Mouse (Mus musculus) CD8-positive naive resting alpha-beta T cell, adult 2 months (primary cell): ENCODE measurements around the gene Prkch.
"Not testable (repeated sequence)": the region's sequence is repeated elsewhere in the genome, so short reads cannot be mapped to it uniquely, and the experiment has no call there.

ENCODE experiments used
- DNase-seq, 2 experiments: peaks; one replicate each; pipeline ENCODE4 v3.0.0; 2022; ENCODE audit warnings: low read depth in 2 of 2, low spot score in 2 of 2

Prkch gene

DNA sequence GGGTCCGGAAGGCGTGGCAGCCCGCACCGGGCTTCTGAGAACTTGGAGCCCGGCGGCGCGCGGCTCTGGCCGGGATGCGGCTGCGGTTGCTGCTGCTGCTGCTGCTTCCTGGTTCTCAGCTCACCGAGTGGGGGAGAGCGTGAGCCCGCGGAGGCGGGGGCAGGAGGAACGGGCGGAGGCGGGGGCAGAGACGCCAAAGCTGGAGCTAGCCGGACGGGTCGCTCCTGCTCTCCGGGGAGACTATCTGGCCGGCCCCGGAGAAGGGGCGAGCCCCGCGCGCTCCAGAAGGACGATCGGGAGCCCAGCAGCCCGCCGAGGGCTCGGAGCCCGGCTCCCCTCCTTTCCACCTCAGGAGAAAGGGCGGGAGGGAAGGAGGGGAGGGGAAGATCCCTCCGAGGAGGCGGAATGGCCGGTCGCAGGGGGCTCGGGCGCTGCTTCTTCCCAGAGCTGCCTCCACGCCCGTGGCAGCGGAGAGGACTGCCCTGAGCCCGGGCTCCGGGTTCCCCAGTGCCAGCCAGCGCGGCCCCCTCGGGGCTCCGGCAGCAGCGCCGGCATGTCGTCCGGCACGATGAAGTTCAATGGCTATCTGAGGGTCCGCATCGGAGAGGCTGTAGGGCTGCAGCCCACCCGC is at the start of gene Prkch:
Gene Prkch (plus strand): TSS at position 187 of the 631 bp plus-strand sequence.
- peak; percentile 75 to 82 for DNase-seq

DNA sequence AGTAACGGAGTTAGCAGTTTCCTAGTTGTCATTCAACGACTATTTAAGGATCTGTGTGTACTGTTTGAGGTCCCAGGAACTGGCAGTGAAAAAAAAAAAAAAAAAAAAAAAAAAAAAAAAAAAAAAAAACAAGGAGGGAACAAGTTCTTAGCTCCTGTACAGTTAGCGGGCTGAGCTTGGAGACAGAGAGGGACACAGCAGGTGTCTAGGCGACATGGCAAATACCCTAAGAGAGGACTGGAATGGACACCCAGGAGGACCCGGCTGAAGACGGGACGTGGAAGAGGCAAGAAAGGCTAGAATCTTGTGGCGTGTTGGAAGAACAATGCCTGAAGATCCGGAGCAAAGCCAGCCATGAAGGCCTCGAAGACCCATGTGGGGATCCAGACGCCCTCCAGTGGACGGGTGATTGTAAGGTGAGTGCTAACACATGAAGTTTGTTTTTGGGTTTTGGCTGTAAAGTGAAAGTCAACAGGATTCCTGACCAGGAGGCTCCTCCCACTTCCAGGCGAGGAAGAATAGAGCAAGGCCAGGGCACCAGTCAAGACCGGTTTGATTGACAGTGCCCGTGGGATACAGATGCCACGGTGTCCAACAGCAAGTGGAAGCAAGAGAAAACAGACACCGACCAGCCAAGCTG is 47.0 kb upstream of the Prkch start:
- no peak for DNase-seq

DNA sequence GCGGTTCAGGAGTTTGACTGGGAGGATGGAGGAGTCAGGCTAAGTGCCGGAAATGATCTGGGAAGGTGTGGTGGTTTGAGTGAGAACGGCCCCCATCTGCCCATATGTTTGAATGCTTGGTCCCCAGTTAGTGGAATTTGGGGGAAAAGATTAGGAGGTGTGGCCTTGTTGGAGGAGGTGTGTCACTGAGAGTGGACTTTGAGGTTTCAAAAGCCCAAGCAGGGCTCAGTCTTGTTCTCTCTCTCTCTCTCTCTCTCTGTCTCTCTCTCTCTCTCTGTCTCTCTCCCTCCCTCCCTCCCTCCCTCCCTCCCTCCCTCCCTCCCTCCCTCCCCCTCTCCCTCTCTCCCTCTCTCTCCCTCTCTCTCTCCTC is 46.5 kb upstream of the Prkch start:
- not testable (repeated sequence) for DNase-seq

DNA sequence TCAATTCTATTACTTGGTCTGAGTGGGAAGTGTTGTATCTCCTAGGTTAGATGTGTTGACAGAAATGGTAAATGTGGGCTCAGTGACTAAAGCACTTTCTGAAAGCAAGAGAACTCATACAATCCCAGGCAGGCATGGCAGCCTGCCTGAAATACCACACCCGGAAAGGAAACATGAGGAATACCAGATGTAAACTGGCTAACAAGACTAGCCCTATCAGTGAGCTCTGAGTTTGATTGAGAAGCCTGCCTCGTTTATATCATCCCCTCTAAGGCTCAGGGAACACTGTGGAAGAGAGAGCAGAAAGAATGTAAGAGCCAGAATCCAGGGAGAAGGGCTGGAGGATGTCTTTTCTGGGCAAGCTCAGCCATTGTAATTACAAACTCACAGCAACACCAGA is 45.4 kb upstream of the Prkch start:
- no peak for DNase-seq

DNA sequence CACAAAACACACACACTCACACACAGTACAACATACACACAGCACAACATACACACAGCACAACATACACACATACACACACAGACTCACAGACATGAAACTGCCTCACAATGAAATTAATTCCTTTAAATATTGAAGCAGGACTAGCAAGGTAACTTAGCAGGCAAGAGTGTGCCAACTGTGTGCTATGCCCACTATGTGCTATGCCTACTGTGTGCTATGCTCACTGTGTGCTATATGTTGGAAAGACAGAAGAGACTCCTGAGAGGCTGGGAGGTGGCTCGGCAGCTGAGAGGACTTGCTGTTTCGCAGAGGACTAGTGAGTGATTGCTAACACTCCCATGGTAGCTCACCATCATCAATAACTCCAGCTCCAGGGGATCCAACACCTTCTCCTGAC is 44.2 kb upstream of the Prkch start:
- DNase-seq = no peak

DNA sequence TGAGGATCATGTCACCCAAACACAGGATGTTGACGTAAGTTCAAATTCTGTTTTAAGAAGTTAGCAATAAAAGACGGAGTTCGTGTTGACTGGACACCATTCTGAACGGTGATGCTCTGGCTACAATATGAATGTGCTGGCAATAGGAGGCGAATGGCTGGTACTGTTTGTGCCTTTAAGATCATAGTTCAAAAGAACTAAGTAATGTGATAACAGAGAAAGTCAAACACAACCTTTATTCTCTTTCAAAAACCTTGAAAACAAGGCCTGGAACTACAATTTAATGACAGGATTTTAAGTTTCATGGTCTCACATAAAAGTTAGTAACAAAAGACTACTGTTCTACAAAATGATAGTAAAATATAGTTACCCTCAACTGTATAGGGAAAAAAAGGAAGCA is 41.4 kb upstream of the Prkch start:
- DNase-seq = no peak

DNA sequence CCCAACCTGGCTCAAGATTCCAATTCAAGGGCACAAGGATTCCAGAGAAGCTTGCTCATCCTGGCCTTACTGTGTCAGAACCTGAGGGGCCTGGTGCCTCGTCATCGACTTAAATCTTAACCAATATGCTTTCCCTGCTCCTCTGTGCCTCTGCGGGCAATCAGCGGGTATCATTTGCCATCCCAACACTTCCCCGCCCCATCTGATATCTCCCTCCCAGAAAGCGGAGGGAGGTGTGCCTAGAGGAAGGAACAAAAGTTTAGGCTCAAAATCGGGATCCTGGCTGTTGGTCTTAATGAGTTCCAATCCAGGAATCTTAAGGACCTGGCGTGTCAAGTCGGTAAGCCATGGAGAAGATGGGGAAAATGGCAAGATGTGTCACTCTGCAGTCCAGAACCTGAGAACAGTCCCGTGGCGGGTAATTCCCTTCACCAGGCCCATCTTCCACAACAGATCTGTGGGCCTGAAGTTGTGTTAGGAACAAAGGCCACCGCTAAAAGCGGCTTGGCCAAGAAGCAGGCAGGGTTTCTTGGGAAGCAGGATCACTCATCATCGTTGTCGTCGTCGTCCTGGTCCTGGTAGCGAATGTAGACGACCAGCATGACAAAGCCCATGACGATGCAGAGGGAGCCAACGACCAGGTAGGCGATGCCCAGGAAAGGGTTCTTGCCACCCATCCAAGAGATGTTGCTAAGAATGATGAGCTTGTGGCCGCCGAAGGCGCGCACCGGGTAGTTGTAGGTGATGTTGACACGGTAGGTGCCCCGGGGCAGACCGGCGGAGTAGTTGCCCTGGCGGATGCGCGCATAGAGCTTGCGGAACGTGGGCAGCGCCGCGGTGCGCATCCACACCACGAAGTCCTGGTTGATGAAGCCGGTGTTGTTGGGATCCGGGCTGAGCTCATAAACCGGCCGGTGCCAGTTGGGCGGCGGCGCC is 39.6 kb upstream of the Prkch start:
- peak in 1 of 2 experiments; percentile 17 for DNase-seq

DNA sequence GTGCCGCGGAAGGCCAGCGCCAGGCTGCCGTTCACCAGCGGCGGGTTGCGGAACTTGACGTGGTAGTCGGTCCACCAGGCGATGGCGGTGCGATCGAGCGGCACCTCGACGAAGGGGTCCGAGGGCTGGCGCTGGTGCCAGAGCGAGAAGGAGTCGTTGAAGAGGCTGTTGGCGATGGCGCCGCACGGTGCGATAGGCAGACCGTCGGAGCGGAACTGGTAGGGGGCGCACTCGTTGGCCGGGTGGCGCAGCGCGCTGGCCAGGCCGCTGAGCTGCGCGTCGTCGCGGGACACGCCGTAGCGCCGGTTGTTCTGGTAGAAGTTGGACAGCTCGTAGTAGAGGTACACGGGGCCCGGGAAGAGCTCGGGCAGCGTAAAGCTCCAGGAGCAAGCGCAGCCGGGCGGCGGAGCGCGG is 38.9 kb upstream of the Prkch start:
- peak; percentile 18 to 39 for DNase-seq

DNA sequence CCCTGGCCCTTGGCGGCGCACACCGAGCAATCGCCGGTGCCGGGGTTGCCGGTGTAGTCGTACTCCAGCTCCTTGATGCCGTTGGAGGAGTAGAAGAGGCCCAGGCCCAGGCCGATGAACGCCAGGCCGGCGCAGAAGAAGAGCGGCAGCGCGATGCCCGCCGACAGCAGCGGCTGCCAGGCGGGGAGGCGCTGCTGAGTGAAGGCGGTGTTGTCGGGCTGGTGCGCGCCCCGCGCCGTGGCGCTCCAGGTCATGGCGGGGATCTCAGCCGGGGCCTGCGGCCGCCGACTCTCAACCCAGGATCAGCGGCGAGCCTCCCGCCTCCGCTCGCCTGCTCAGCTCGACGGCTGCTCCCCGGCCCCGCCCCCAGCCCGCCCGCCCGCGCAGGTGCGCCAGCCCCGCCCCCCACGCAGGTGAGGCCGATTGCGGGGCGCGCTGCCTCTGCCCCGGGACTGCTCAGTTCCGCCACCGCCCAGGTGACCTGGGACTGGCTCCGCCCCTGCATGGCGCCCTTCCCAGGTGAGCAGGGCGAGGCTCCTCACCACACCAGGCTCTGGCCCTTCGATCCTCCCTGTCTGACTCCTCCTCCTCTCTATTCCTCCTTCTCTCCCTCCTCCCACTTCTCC is 38.4 kb upstream of the Prkch start, which contains the start of gene Tmem30b:
Gene Tmem30b (minus strand): TSS at position 307 of the 626 bp plus-strand sequence.
- no peak for DNase-seq

DNA sequence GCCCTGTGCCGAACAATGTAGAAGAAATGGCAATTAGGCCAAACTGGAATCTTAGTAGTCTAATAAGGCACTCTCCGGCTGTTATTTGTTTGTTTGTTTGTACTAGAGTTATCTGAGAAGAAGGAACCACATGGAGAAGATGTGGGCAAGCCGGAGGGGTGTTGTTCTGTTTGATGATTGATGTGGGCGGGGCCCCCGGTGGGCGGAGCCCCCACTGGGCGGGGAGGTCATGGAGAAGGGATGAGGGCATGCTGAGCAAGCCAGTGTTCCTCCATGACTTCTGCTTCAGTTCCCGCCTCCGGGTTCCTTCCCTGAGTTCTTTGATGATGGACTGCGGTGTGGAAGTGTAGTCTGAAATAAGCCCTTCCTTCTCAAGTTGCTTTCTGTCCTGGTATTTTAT is 37.0 kb upstream of the Prkch start:
- no peak for DNase-seq

DNA sequence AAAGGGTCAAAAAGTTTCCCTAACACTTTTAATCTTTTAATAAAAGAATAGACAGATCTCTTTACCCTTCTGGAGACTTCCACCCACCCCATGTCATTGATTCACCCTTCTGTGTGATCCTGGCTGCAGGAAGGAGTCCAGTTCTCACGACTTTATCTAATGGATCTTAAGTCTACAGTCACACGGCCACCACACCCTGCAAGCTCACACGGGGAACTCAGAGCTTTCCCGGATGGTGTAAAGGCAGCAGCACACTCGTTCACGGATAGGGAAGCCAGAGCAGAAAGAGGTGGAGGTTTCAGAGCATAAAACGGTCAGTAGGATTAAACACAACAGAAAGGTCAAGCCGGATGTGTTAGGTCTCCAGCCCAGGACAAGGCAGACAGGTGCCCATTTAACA is 36.3 kb upstream of the Prkch start:
- no peak for DNase-seq

DNA sequence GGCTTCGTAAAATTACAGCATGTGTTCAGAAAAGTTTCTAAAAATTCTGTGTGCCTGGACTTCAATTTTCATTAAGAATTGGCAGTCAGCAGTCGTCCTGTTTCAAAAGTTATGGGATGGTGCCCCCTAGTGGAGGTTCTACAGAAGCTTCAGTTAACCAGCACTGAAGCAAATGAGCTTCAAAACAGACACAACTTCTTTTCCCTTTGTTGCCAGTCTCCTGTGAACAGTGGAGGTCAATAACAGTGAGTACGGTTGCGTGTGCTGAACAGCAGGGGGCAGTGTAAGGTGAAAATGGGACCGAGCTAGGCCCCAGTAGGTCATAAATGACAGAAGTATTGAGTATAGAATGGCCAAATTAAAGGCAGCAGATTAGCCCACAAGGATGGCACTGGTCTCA is 30.4 kb upstream of the Prkch start:
- peak; percentile 63 to 71 for DNase-seq

DNA sequence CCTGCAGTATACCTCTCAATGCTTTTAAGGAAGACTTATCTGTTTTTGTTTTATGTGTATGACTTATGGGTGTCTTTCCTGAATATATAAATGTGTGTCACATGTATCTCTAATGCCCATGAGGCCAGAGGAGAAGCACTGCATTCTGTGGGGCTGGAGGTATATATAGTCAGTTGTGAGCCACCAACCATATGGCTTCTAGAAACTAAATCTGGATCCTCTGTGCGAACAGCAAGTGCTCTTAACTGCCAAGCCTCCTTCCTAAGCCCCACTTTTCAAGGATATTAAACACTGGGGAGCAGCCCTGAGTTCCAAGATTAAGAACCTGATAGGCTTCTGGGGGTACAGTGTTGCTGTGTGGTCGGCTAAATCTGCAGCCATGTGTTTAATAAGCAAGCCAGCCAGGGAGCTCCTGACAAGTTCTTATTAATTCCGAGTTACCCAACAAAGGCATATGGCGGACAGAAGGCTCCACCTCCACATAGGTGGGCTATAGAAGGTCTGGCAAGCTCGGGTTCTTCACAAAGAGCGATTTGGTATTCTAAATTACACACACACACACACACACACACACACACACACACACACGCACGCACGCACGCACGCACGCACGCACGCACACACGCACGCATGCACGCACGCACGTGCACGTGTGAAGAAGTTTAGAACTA is 25.9 kb upstream of the Prkch start:
- no peak for DNase-seq

DNA sequence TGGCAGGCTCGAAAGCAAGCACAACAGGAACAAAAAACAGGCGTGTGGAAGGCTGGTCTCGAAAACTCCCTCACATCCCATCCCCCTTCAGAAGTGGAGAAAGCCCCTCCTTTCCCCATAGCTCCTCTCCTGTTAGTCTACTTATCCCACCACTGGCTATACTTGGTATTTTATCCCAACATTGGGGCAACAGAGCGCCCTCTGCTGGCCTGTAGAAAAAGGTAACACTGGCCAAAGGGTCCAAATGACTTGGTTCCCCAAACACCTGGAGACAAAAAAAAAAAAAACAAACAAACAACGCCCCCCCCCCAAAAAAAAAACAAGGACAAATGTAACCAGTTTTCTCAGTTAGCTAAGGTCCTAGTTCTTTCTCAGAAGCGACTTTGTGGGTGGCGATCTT is 24.5 kb upstream of the Prkch start:
- DNase-seq = no peak

DNA sequence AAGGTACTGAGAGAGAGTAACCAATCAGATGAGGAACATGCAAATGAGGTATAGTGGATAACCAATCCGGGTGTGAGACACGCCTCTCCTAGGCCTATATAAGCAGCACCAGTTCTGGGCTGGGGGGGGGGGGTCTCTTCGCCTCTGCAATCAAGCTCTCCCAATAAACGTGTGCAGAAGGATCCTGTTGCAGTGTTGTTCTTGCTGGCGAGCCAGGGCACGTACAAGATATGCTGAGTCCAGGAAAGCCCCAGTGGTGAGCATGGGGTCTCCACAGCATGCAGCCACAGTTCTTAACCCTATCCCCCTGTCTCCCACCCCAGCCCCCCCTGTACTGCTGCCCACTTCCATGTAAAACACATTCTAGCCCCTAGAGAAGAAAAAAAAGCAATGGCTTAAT is 21.5 kb upstream of the Prkch start:
- not testable (repeated sequence) for DNase-seq

DNA sequence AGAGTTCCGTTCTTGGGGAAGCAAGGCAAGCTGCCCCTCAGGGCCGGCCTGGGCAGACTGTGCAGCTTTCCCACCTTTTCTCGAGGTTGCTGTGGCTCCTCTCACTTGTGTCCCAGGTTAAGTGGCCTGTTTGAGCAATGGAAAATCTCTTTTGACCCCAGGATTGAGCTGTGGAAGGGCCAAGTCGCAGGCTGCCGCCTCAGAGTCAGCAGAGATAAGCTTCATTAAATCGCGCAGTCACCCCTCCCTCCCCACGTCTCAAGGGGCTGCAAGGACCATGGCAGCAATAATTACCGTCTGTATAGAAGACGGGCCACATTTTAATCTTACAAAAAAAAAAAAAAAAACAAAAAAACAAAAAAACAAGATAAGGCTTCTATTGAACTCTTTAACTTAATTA is 20.4 kb upstream of the Prkch start:
- DNase-seq = no peak

DNA sequence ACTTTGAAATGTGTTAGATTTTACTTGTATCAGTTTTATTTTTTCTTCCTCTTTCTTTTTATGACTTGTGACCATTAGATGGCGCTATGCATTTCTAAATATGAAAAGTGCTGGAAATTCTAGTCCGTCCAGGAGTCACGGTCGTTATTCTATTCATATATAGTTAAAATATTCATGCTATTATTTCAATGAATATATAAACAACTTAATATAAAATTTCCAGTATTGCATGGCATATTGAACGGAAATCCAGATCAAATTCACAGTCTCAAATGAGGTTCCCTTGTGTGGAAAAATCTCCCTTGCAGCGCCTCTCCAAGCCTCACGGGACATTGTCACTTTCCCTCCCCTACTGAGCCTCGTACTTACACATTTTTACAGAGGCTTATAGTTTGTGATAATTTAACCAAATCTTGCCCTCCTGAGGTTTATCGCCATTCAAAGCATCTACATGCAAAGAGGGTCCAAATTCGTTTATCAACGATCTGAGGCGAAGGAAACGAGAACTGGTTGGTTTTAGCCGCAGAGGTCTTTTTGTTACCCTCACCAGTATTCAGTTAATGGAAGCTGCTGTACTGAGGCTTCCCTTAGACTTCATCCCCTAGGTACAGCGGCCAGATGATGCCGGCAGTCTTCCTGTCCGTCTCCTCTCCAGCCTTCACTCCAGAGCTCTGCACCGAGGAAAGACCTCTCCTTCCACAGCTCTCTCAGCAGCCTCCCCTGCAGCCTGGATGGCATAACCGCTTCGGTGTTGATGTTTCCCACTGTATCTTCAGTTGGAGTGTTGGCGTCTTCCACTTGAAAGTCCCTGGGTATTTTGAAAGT is 19.6 kb upstream of the Prkch start:
- peak in 1 of 2 experiments; percentile 56 for DNase-seq

DNA sequence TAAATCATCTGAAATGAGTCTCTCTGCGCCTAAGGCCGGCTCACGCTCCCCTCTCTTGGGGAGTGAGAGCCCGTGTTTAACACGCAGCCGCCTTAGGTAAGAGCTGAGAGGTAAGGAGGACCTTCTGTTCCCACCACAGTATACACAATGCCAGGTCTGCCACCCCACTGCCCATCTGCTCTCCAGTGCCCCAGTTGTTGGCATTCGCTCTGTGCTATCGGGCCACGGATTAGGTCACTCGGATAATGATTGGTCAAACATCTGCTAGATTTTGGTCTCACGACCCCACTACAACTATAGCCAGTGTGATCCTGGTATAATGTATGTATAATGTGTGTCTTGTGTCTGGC is 19.0 kb upstream of the Prkch start:
- DNase-seq = no peak

DNA sequence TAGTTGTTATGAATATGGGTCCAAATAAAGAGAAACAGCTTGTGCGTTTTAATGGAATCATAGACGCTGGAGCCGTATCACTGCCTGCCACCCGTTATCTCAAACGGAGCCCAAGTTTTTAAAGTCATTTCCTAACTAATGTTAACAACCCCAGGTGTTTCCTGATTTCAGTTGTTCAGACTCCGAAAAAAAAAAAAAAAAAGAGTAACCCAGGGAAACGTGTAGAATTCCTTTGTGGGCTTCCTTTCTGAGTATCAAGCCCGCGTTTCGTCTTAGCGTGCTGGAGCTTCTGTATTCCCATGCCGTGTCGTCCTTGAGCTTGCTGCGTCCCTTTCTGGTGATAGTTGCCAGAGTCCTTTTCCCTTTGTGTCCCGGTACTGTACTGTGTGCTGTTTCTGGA is 10.0 kb upstream of the Prkch start:
- no peak for DNase-seq

DNA sequence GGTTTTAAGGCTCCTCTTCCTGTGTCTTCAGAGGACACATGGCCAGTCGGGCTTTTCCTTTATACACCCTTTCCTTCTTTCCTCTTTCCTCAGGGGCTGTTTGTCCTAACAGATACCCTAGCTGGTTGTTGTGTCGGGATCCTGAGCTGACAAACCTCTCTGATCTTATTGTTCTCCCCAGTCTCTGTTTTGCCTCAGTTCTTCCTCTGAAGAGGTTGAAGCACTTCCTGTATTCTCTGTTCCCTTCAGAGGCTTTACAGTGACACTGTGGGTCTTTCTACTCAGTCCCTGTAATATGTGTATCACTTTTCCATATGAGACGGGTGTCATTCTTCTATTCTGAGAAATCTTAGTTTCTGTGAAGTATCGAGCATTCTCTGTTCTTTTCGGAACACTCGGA is 6.5 kb upstream of the Prkch start:
- no peak for DNase-seq
